Mouse (Mus musculus) liver, embryonic 14.5 days (tissue): ENCODE measurements at regions not wholly inside any gene's neighbourhood (a gene's known extent, or its start where the extent isn't known, plus 50 kb on each side); places are given as distances from the start of the nearest gene placed in this dataset.

Source experiments
- ATAC-seq: fragments of 200-750 bp; cut with Nextera tagmentation; 2 replicates; pipeline ENCODE4 v1.8.0; 2017; ENCODE audit warnings: moderate number of reproducible peaks, mild to moderate bottlenecking, moderate library complexity; ENCODE audit not compliant: insufficient read depth
- DNase-seq, 3 experiments: peaks; one replicate each; pipeline ENCODE4 v3.0.0-alpha.2; 2012 to 2013; ENCODE audit warnings: low read depth in 3 of 3, low spot score in 3 of 3
- H3K27ac ChIP-seq: fragments of 300-500 bp; sonication (generic); 2 replicates; pipeline ENCODE4 v1.5.1; 2014; ENCODE audit warnings: moderate library complexity, mild to moderate bottlenecking, control low read depth, inconsistent platforms
- H3K27me3 ChIP-seq: fragments of 300-500 bp; sonication (generic); 2 replicates; pipeline ENCODE4 v1.6.1; 2014; ENCODE audit warnings: mild to moderate bottlenecking, low read length, moderate library complexity; ENCODE audit not compliant: control insufficient read depth, insufficient read depth
- H3K36me3 ChIP-seq: fragments of 300-500 bp; sonication (generic); replicated peaks from 2 replicates; pipeline ENCODE4 v1.6.1; 2014; ENCODE audit warnings: low read depth; ENCODE audit not compliant: control insufficient read depth, insufficient read depth
- H3K4me1 ChIP-seq, 2 experiments: fragments of 200-500 bp in 1 of 2; fragments of 300-500 bp in 1 of 2; sonication (generic) in 1 of 2; replicated peaks; 2 replicates each; pipeline ENCODE4 v1.6.1; 2012 to 2014; ENCODE audit warnings: antibody characterized with exemption in 1 of 2, inconsistent platforms in 1 of 2, low read length in 1 of 2; ENCODE audit not compliant: control insufficient read depth in 2 of 2, insufficient read depth in 2 of 2
- H3K4me2 ChIP-seq: fragments of 300-500 bp; sonication (generic); 2 replicates; pipeline ENCODE4 v1.6.1; 2014; ENCODE audit warnings: low read depth, mild to moderate bottlenecking, control low read depth, moderate library complexity
- H3K4me3 ChIP-seq, 2 experiments: fragments of 200-500 bp in 1 of 2; fragments of 300-500 bp in 1 of 2; sonication (generic) in 1 of 2; 2 replicates each; pipeline ENCODE4 v1.5.1; 2012 to 2014; ENCODE audit warnings: low read depth in 2 of 2, low read length in 2 of 2, mild to moderate bottlenecking in 2 of 2, control low read depth in 1 of 2, inconsistent platforms in 1 of 2, moderate library complexity in 1 of 2; ENCODE audit not compliant: insufficient read depth in 1 of 2
- H3K9ac ChIP-seq: fragments of 300-500 bp; sonication (generic); replicated peaks from 2 replicates; pipeline ENCODE4 v1.6.1; 2014; ENCODE audit warnings: mild to moderate bottlenecking, control low read depth, moderate library complexity
- H3K9me3 ChIP-seq: fragments of 300-500 bp; sonication (generic); 2 replicates; pipeline ENCODE4 v1.6.1; 2016; ENCODE audit warnings: low read length, mixed read lengths; ENCODE audit not compliant: control insufficient read depth
- CTCF ChIP-seq: IDR thresholded peaks from 2 replicates; pipeline ENCODE4 v1.5.1; 2016; ENCODE audit warnings: antibody characterized with exemption, low read depth, control low read depth
- EP300 ChIP-seq: IDR thresholded peaks from 2 replicates; pipeline ENCODE4 v1.6.1; 2016; ENCODE audit warnings: antibody characterized with exemption, low read depth
- WGBS: fragments of 180-500 bp; shearing (Covaris S2); extraction: QIAGEN DNeasy Blood & Tissue Kit; methylation state at CpG from one replicate; pipeline ENCODE4 v1.1.7; 2014; ENCODE audit not compliant: insufficient replicate concordance; 5-methylcytosine and 5-hydroxymethylcytosine counted together

DNA sequence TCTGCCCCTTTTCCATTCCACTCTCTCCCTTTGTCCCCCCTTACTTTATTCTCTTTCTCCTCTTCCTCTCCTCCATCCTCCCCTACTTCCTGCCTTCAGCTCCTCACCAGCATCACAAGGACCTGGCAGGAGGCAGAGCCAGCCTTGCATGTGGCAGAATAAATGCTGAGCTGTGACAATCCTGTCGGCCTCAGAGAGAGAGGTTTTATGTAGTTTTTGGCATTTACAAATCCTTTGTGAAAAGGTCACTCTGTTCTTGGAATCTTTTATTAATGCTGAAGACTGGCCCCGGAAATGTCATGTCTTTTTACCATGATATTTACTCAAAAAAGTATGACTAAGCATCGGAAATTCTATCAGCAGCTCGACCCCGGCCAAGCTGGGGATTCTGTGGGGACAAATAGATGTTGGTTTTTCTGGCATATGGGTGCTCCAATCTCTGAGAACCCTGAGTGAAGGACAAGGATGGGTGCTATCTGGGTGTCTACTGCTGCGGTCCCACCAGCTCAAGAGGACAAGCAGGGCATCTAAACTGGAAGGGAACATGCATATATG lies 178.8 kb upstream of the Nlrp1b start:
- H3K27ac ChIP-seq, result no peak overlapping the region
- H3K36me3 ChIP-seq, result no peaks in the 10 kb centered on the region
- TF ChIP-seq EP300 (no peak), CTCF (no peak)
- H3K9me3 ChIP-seq, result no peaks in the 10 kb centered on the region
- no peak overlapping the region for H3K9ac ChIP-seq
- DNase-seq, result no peak
- no peak overlapping the region for H3K4me2 ChIP-seq
- no peaks in the 10 kb centered on the region for H3K4me1 ChIP-seq
- no peak for ATAC-seq
- H3K4me3 ChIP-seq, result no peak overlapping the region
- no peaks in the 10 kb centered on the region for H3K27me3 ChIP-seq
- WGBS, result 59% methylated on average over 6 of the region's 6 CpGs

GRCm38 (mm10) chr11:71410582-71410981 lies 180.0 kb upstream of the Nlrp1b start:
- WGBS, result 69% methylated on average over 3 of the region's 3 CpGs
- TF ChIP-seq EP300, result no peak
- TF ChIP-seq CTCF, result no peak
- Histone ChIP-seq H3K4me3 (no peak overlapping the region), H3K4me2 (no peak overlapping the region), H3K9ac (no peak overlapping the region), H3K36me3 (no peaks in the 10 kb centered on the region), H3K9me3 (no peaks in the 10 kb centered on the region), H3K27ac (no peak overlapping the region), H3K4me1 (no peaks in the 10 kb centered on the region), H3K27me3 (no peaks in the 10 kb centered on the region)
- ATAC-seq (no peak), DNase-seq (no peak)

DNA sequence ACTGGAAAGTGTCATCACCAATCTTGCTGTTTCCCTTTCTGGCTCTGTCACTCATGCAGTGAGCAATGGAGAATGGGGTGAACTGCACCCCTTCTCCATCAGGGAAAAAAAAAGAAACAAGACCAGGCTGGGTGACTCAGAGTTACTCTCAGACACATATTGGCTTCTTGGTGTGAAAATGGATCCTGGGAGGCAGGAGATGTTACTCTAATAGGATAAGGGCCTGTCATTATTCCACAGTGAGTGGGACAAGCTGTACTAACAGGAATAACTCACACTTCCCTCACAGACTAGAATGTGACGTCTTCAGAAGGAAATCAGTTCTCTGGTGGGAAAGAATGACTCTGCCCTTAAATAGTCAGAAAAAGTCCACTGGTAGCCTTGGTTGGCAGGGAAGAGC lies 181.4 kb upstream of the Nlrp1b start:
- Histone ChIP-seq H3K27me3 (no peaks in the 10 kb centered on the region), H3K4me2 (no peak overlapping the region), H3K9ac (no peak overlapping the region), H3K27ac (no peak overlapping the region), H3K4me3 (no peak overlapping the region), H3K9me3 (no peaks in the 10 kb centered on the region), H3K4me1 (no peaks in the 10 kb centered on the region), H3K36me3 (no peaks in the 10 kb centered on the region)
- DNase-seq (no peak), ATAC-seq (no peak)
- WGBS, result 38% methylated on average over 1 of the region's 1 CpGs
- no peak for TF ChIP-seq CTCF
- TF ChIP-seq EP300, result no peak

DNA sequence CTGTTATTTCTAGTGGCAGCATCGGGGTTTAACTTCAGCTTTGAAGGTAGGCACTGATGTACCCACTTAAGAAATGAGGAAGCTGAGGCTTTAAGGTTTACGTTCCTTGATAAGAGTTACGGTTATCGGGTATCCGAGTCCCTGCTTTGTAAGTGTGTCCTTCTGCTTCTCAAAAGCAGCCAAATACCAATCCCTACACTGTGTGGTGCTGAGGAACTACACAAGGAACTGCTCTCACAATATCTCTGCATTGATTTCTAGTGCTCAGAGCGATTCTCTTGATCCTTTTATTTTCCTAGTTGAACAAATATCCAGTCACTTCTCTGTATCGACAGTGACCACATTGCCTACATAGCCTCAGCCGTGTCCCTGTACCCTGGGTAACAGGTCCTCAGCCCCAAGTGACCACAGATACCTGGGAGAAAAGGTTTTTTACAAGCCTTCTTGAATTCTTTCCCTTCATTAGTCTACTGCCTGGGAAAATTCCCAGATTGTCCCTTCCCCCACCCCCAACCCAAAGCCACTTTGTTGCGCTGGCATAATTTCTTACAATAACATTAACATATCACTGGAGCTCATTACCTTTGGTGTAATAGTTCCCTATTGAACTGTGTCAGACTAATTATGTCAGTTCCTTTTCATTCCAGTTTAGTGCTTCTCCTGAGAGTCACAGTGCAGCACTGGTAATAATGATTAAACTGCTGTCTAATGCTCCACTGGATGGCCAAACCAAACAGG lies 184.0 kb upstream of the Nlrp1b start:
- H3K9ac ChIP-seq, result no peak overlapping the region
- no peaks in the 10 kb centered on the region for H3K36me3 ChIP-seq
- WGBS, result 50% methylated on average over 9 of the region's 9 CpGs
- H3K27me3 ChIP-seq, result no peaks in the 10 kb centered on the region
- no peak for DNase-seq
- TF ChIP-seq CTCF (no peak), EP300 (no peak)
- H3K9me3 ChIP-seq, result no peaks in the 10 kb centered on the region
- no peaks in the 10 kb centered on the region for H3K4me1 ChIP-seq
- H3K4me3 ChIP-seq, result no peak overlapping the region
- H3K27ac ChIP-seq, result no peak overlapping the region
- no peak for ATAC-seq
- no peak overlapping the region for H3K4me2 ChIP-seq

- Histone ChIP-seq H3K27me3 (no peaks in the 10 kb centered on the region), H3K4me1 (no peaks in the 10 kb centered on the region), H3K4me2 (no peak overlapping the region), H3K27ac (no peak overlapping the region), H3K4me3 (no peak overlapping the region), H3K36me3 (no peaks in the 10 kb centered on the region), H3K9ac (no peak overlapping the region), H3K9me3 (no peaks in the 10 kb centered on the region)
- ATAC-seq, result no peak
- no peak for DNase-seq
- no peak for TF ChIP-seq CTCF
- no peak for TF ChIP-seq EP300
- WGBS, result 30% methylated on average over 3 of the region's 3 CpGs
Measured at GRCm38 (mm10) chr11:71415451-71415850, 184.9 kb upstream of the Nlrp1b start.
